Mouse (Mus musculus): ENCODE results near the gene Exoc7. TPM values are rescaled to one million over a fixed set of nuclear protein-coding genes. Genes with fewer than 3 reads are reported as not detected.

Gene Exoc7
- total RNA-seq (2017), result 20.4 and 25.8 TPM in 2 replicates

- no peak for ATAC-seq (replicated peaks in 1 of 2; ENCODE audit: insufficient read depth in 1 of 2, low FRiP score in 2 of 2, low TSS enrichment in 1 of 2, low read depth in 1 of 2, poor library complexity in 2 of 2, severe bottlenecking in 2 of 2)
Observed at GRCm38 (mm10) chr11:116307019-116307725, at the start of gene Exoc7. Gene Exoc7 (minus strand): TSS chr11:116307233.

GRCm38 (mm10) chr11:116354521-116354920, 47.5 kb upstream of the Exoc7 start:
- no peak for ATAC-seq (replicated peaks in 1 of 2; ENCODE audit: insufficient read depth in 1 of 2, low FRiP score in 2 of 2, low TSS enrichment in 1 of 2, low read depth in 1 of 2, poor library complexity in 2 of 2, severe bottlenecking in 2 of 2)

- no peak for ATAC-seq (replicated peaks in 1 of 2; ENCODE audit: insufficient read depth in 1 of 2, low FRiP score in 2 of 2, low TSS enrichment in 1 of 2, low read depth in 1 of 2, poor library complexity in 2 of 2, severe bottlenecking in 2 of 2)
Observed at GRCm38 (mm10) chr11:116353535-116353934, 46.5 kb upstream of the Exoc7 start.

- ATAC-seq (replicated peaks in 1 of 2; ENCODE audit: insufficient read depth in 1 of 2, low FRiP score in 2 of 2, low TSS enrichment in 1 of 2, low read depth in 1 of 2, poor library complexity in 2 of 2, severe bottlenecking in 2 of 2), result no peak
Observed at GRCm38 (mm10) chr11:116351294-116351693, 44.3 kb upstream of the Exoc7 start.

- ATAC-seq (replicated peaks in 1 of 2; ENCODE audit: insufficient read depth in 1 of 2, low FRiP score in 2 of 2, low TSS enrichment in 1 of 2, low read depth in 1 of 2, poor library complexity in 2 of 2, severe bottlenecking in 2 of 2), result no peak
Observed at GRCm38 (mm10) chr11:116347955-116348354, 40.9 kb upstream of the Exoc7 start.

- ATAC-seq (replicated peaks in 1 of 2; ENCODE audit: insufficient read depth in 1 of 2, low FRiP score in 2 of 2, low TSS enrichment in 1 of 2, low read depth in 1 of 2, poor library complexity in 2 of 2, severe bottlenecking in 2 of 2), result no peak
Observed at GRCm38 (mm10) chr11:116347012-116347411, 40.0 kb upstream of the Exoc7 start.

GRCm38 (mm10) chr11:116342069-116342791, 35.2 kb upstream of the Exoc7 start:
- no peak for ATAC-seq (replicated peaks in 1 of 2; ENCODE audit: insufficient read depth in 1 of 2, low FRiP score in 2 of 2, low TSS enrichment in 1 of 2, low read depth in 1 of 2, poor library complexity in 2 of 2, severe bottlenecking in 2 of 2)

GRCm38 (mm10) chr11:116337531-116337930, 30.5 kb upstream of the Exoc7 start:
- no peak for ATAC-seq (replicated peaks in 1 of 2; ENCODE audit: insufficient read depth in 1 of 2, low FRiP score in 2 of 2, low TSS enrichment in 1 of 2, low read depth in 1 of 2, poor library complexity in 2 of 2, severe bottlenecking in 2 of 2)

GRCm38 (mm10) chr11:116337000-116337399, 30.0 kb upstream of the Exoc7 start:
- no peak for ATAC-seq (replicated peaks in 1 of 2; ENCODE audit: insufficient read depth in 1 of 2, low FRiP score in 2 of 2, low TSS enrichment in 1 of 2, low read depth in 1 of 2, poor library complexity in 2 of 2, severe bottlenecking in 2 of 2)

- no peak for ATAC-seq (replicated peaks in 1 of 2; ENCODE audit: insufficient read depth in 1 of 2, low FRiP score in 2 of 2, low TSS enrichment in 1 of 2, low read depth in 1 of 2, poor library complexity in 2 of 2, severe bottlenecking in 2 of 2)
Observed at GRCm38 (mm10) chr11:116336393-116336792, 29.4 kb upstream of the Exoc7 start.

GRCm38 (mm10) chr11:116335244-116336036, 28.4 kb upstream of the Exoc7 start, which contains the start of gene Foxj1:
Gene Foxj1 (minus strand): TSS chr11:116335399.
- ATAC-seq (replicated peaks in 1 of 2; ENCODE audit: insufficient read depth in 1 of 2, low FRiP score in 2 of 2, low TSS enrichment in 1 of 2, low read depth in 1 of 2, poor library complexity in 2 of 2, severe bottlenecking in 2 of 2), result peak; percentile 77 to 82

GRCm38 (mm10) chr11:116334417-116334782, 27.4 kb upstream of the Exoc7 start:
- ATAC-seq (replicated peaks in 1 of 2; ENCODE audit: insufficient read depth in 1 of 2, low FRiP score in 2 of 2, low TSS enrichment in 1 of 2, low read depth in 1 of 2, poor library complexity in 2 of 2, severe bottlenecking in 2 of 2), result no peak

- ATAC-seq (replicated peaks in 1 of 2; ENCODE audit: insufficient read depth in 1 of 2, low FRiP score in 2 of 2, low TSS enrichment in 1 of 2, low read depth in 1 of 2, poor library complexity in 2 of 2, severe bottlenecking in 2 of 2), result no peak
Observed at GRCm38 (mm10) chr11:116333526-116334416, 26.7 kb upstream of the Exoc7 start.

GRCm38 (mm10) chr11:116332983-116333270, 25.9 kb upstream of the Exoc7 start:
- ATAC-seq (replicated peaks in 1 of 2; ENCODE audit: insufficient read depth in 1 of 2, low FRiP score in 2 of 2, low TSS enrichment in 1 of 2, low read depth in 1 of 2, poor library complexity in 2 of 2, severe bottlenecking in 2 of 2), result no peak

- no peak for ATAC-seq (replicated peaks in 1 of 2; ENCODE audit: insufficient read depth in 1 of 2, low FRiP score in 2 of 2, low TSS enrichment in 1 of 2, low read depth in 1 of 2, poor library complexity in 2 of 2, severe bottlenecking in 2 of 2)
Observed at GRCm38 (mm10) chr11:116332232-116332982, 25.4 kb upstream of the Exoc7 start.

- ATAC-seq (replicated peaks in 1 of 2; ENCODE audit: insufficient read depth in 1 of 2, low FRiP score in 2 of 2, low TSS enrichment in 1 of 2, low read depth in 1 of 2, poor library complexity in 2 of 2, severe bottlenecking in 2 of 2), result no peak
Observed at GRCm38 (mm10) chr11:116330211-116330518, 23.1 kb upstream of the Exoc7 start.
